Mouse (Mus musculus) MEL (cell line): ENCODE results near the gene Muc2.

Experiments
- CTCF ChIP-seq, 3 experiments: IDR thresholded peaks in 2 of 3; conservative IDR thresholded peaks in 1 of 3; 2 replicates each; pipeline ENCODE4 v1.5.1; 2011 to 2012; ENCODE audit warnings: low read length in 3 of 3, low read depth in 2 of 3, mild to moderate bottlenecking in 2 of 3, improper control_type of control experiment in 1 of 3, inconsistent platforms in 1 of 3, mixed read lengths in 1 of 3, moderate library complexity in 1 of 3; ENCODE audit not compliant: control insufficient read depth in 1 of 3, insufficient read depth in 1 of 3, poor library complexity in 1 of 3, severe bottlenecking in 1 of 3
- E2F4 ChIP-seq: IDR thresholded peaks from 2 replicates; pipeline ENCODE4 v1.6.1; 2011; ENCODE audit warnings: low read depth, low read length, improper control_type of control experiment, borderline replicate concordance
- EP300 ChIP-seq, 2 experiments: IDR thresholded peaks; 2 replicates each; pipeline ENCODE4 v1.6.1; 2011; ENCODE audit warnings: improper control_type of control experiment in 2 of 2, low read length in 2 of 2, low read depth in 1 of 2, mild to moderate bottlenecking in 1 of 2
- GABPA ChIP-seq: IDR thresholded peaks from 2 replicates; pipeline ENCODE4 v1.6.1; 2012; ENCODE audit warnings: low read depth, mild to moderate bottlenecking, inconsistent platforms, low read length, improper control_type of control experiment, moderate library complexity
- HCFC1 ChIP-seq: IDR thresholded peaks from 2 replicates; pipeline ENCODE4 v1.6.1; 2012; ENCODE audit warnings: low read depth, mild to moderate bottlenecking, inconsistent platforms, low read length, improper control_type of control experiment, moderate library complexity
- POLR2A ChIP-seq, 2 experiments: IDR thresholded peaks; 2 replicates each; pipeline ENCODE4 v1.6.1; 2011 to 2012; ENCODE audit warnings: low read length in 2 of 2, mild to moderate bottlenecking in 2 of 2, control low read depth in 1 of 2, improper control_type of control experiment in 1 of 2, low read depth in 1 of 2, moderate library complexity in 1 of 2; ENCODE audit not compliant: control insufficient read depth in 1 of 2, insufficient read depth in 1 of 2, poor library complexity in 1 of 2
- RCOR1 ChIP-seq: IDR thresholded peaks from 2 replicates; pipeline ENCODE4 v1.6.1; 2012; ENCODE audit warnings: low read depth, mild to moderate bottlenecking, inconsistent platforms, low read length, improper control_type of control experiment
- TAL1 ChIP-seq: IDR thresholded peaks from 2 replicates; pipeline ENCODE4 v1.6.1; 2012; ENCODE audit warnings: mild to moderate bottlenecking, inconsistent platforms, low read length, moderate library complexity, mixed read lengths
- TBP ChIP-seq: IDR thresholded peaks from 2 replicates; pipeline ENCODE4 v1.8.0; 2011; ENCODE audit warnings: low read depth, low read length, improper control_type of control experiment
- USF1 ChIP-seq: IDR thresholded peaks from 2 replicates; pipeline ENCODE4 v1.6.1; 2014; ENCODE audit warnings: low read depth, mild to moderate bottlenecking, inconsistent platforms, low read length, improper control_type of control experiment, moderate library complexity
- USF2 ChIP-seq, 2 experiments: IDR thresholded peaks; 2 replicates each; pipeline ENCODE4 v1.6.1; 2011 to 2012; ENCODE audit warnings: improper control_type of control experiment in 2 of 2, low read length in 2 of 2, borderline replicate concordance in 1 of 2, inconsistent platforms in 1 of 2, low read depth in 1 of 2, mild to moderate bottlenecking in 1 of 2; ENCODE audit not compliant: insufficient read depth in 1 of 2
- ZKSCAN1 ChIP-seq: IDR thresholded peaks from 2 replicates; pipeline ENCODE4 v1.6.1; 2012; ENCODE audit warnings: low read depth, mild to moderate bottlenecking, inconsistent platforms, low read length, improper control_type of control experiment, moderate library complexity
- ZMIZ1 ChIP-seq: IDR thresholded peaks from 2 replicates; pipeline ENCODE4 v1.6.1; 2012; ENCODE audit warnings: low read depth, mild to moderate bottlenecking, inconsistent platforms, low read length, improper control_type of control experiment, moderate library complexity
- ZNF384 ChIP-seq: IDR thresholded peaks from 2 replicates; pipeline ENCODE4 v1.6.1; 2012; ENCODE audit warnings: low read depth, mild to moderate bottlenecking, inconsistent platforms, low read length, improper control_type of control experiment

DNA sequence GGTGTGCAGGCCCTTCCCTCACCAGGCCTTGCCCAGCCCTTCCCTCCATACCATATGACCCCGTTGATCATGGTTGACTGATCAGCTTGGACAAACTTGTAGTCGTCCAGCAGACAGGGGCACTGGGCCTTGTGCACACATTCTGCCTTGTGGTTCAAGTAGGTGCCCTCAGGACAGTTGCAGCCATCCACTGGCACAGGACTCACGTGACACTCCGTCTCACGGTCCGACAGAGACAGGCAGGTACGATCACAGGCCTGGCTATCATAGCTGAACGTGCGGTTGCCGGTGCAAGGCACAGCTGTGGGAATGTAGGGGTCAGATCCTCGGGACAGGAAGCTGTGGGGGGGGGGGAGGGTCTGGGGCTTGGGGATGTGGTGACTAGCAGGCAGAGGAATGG lies 42.3 kb upstream of the Muc2 start:
- TF ChIP-seq ZNF384 (no peak), ZMIZ1 (no peak), POLR2A (IDR thresholded peaks at IDR 0.05; ENCODE audit: control insufficient read depth in 1 of 2, insufficient read depth in 1 of 2, low read depth in 1 of 2, low read length in 2 of 2, poor library complexity in 1 of 2) (no peak), CTCF (IDR thresholded peaks at IDR 0.05 in 2 of 3, conservative IDR thresholded peaks at IDR 0.05 in 1 of 3; ENCODE audit: control insufficient read depth in 1 of 3, insufficient read depth in 1 of 3, low read depth in 2 of 3, low read length in 3 of 3, poor library complexity in 1 of 3, severe bottlenecking in 1 of 3) (no peak), TBP (no peak), GABPA (no peak), E2F4 (no peak), TAL1 (no peak), USF2 (IDR thresholded peaks at IDR 0.05; ENCODE audit: borderline replicate concordance in 1 of 2, insufficient read depth in 1 of 2, low read depth in 1 of 2, low read length in 2 of 2) (no peak), USF1 (no peak), EP300 (IDR thresholded peaks at IDR 0.05; ENCODE audit: low read depth in 1 of 2, low read length in 2 of 2) (no peak), HCFC1 (no peak), RCOR1 (no peak), ZKSCAN1 (no peak)
